Mouse (Mus musculus): ENCODE measurements around the gene Fam219a. TPM values are rescaled to one million over a fixed set of nuclear protein-coding genes. Genes with fewer than 3 reads are reported as not detected.

Fam219a gene
- polyA plus RNA-seq (2012; rRNA removed; ENCODE audit: low replicate concordance), result 16.8 and 27.1 TPM in 2 replicates

DNA sequence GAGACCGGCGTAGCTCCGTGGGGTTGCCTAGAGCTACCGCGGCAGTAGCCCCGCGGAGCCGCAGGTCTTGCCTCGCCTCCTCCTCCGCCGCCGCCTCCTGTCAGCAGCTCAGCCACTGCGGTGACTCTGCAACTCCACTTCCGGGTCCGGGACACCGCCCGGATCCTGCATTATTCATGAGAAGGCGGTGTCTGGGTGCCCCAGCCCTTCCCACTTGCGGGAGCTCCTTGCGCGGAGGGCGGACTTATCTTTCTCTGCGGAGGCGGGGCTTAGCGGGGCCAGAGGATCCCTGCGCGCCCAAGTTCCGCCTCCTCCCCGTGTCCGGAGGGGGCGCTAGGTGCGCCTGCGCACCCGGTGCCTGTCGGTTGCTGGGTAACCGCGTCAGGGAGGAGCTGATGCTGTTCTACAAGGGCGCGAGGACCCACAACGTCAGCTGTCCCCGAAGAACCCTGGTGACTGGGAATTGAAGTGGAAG, at the start of gene Fam219a, which contains the start of gene Dnaic1:
Gene Fam219a (minus strand): TSS at position 128 of the 475 bp plus-strand sequence.
Gene Dnaic1 (plus strand): TSS at position 365 of the 475 bp plus-strand sequence.

DNA sequence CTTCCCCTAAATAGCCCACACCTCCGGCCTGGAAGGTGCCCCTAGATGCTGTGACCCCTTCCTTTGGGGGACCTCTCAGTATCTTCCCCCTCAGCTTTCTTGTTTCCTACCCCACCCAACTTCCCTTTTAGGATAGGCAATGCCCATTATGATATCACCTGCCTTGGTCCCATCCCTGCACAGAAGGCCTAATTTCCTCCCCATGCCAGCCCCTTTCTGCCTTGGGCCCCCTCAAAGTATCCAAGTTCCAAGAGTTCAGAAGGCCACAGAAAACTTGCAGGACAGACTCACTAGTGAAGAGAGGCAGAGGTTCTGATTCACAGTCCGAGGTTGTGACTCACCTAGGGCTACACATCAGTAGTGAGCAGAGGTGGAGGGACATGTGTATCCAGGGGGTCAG, 52.1 kb downstream of the Fam219a start, which contains the start of gene 1110017D15Rik:
Gene 1110017D15Rik (minus strand): TSS at position 101 of the 400 bp plus-strand sequence.

DNA sequence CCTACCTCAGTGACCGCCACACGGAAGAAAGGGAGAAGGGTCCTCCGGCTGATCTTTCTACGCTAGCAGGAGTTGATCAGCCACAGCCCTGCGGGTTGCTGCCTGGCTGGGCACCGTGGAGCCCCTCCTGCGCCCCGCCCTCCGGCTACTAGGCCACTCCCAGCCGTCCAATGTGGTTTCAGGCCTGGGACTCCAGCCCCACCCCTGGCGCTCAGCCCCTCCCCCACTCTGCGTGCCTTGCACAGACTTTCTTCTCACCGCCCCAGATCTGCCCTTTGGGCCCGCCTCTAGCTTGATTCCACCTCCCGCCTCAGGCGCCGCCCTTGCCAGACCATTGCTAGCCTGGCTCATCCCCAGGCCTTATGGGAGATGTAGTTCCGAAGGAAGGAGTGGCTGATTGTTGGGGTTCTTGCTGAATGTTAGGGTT, 66.3 kb downstream of the Fam219a start, which contains the start of gene AI464131:
Gene AI464131 (minus strand): TSS at position 91 of the 427 bp plus-strand sequence.

Other genes with a start within 250 kb of the Fam219a start
- 15.5 and 20.7 TPM in 2 replicates for gene Ubap1, start 220.5 kb downstream of the Fam219a start, polyA plus RNA-seq (2012; rRNA removed; ENCODE audit: low replicate concordance)
- gene Kif24, start 104.7 kb downstream of the Fam219a start, polyA plus RNA-seq (2012; rRNA removed; ENCODE audit: low replicate concordance), result 0.70 and 1.2 TPM in 2 replicates
- 4.2 and 5.5 TPM in 2 replicates for gene Nudt2, start 104.4 kb downstream of the Fam219a start, polyA plus RNA-seq (2012; rRNA removed; ENCODE audit: low replicate concordance)
- gene AI464131, start 66.5 kb downstream of the Fam219a start, polyA plus RNA-seq (2012; rRNA removed; ENCODE audit: low replicate concordance), result 6.8 and 8.2 TPM in 2 replicates
- gene 1110017D15Rik, start 52.2 kb downstream of the Fam219a start, polyA plus RNA-seq (2012; rRNA removed; ENCODE audit: low replicate concordance), result not detected in 2 replicates
- gene Dnaic1, start 237 bp upstream of the Fam219a start, polyA plus RNA-seq (2012; rRNA removed; ENCODE audit: low replicate concordance), result 2.2 and 4.2 TPM in 2 replicates
- 10.3 and 10.8 TPM in 2 replicates for gene Enho, start 70.8 kb upstream of the Fam219a start, polyA plus RNA-seq (2012; rRNA removed; ENCODE audit: low replicate concordance)
- gene Cntfr, start 127.6 kb upstream of the Fam219a start, polyA plus RNA-seq (2012; rRNA removed; ENCODE audit: low replicate concordance), result 2.2 and 3.4 TPM in 2 replicates
- gene Il11ra1, start 130.5 kb upstream of the Fam219a start, polyA plus RNA-seq (2012; rRNA removed; ENCODE audit: low replicate concordance), result 38.6 and 72.8 TPM in 2 replicates
- gene Rpp25l, start 144.0 kb upstream of the Fam219a start, polyA plus RNA-seq (2012; rRNA removed; ENCODE audit: low replicate concordance), result 44.2 and 56.4 TPM in 2 replicates
- gene Dctn3, start 153.6 kb upstream of the Fam219a start, polyA plus RNA-seq (2012; rRNA removed; ENCODE audit: low replicate concordance), result 37.8 and 51.4 TPM in 2 replicates
- not detected in 2 replicates for gene Arid3c, start 161.6 kb upstream of the Fam219a start, polyA plus RNA-seq (2012; rRNA removed; ENCODE audit: low replicate concordance)
- gene Galt, start 185.7 kb upstream of the Fam219a start, polyA plus RNA-seq (2012; rRNA removed; ENCODE audit: low replicate concordance), result 105 and 141 TPM in 2 replicates
- 40.0 and 47.2 TPM in 2 replicates for gene Sigmar1, start 186.6 kb upstream of the Fam219a start, polyA plus RNA-seq (2012; rRNA removed; ENCODE audit: low replicate concordance)
- 14.3 and 25.9 TPM in 2 replicates for gene Ccl27a, start 204.7 kb upstream of the Fam219a start, polyA plus RNA-seq (2012; rRNA removed; ENCODE audit: low replicate concordance)

Measured in duodenum, adult 2 months (tissue).